Mouse (Mus musculus) ES-E14 (cell line): ENCODE data around the gene Cyth1. TPM values are rescaled to one million over a fixed set of nuclear protein-coding genes. Genes with fewer than 3 reads are reported as not detected.

Source experiments
- DNase-seq: peaks from one replicate; pipeline ENCODE4 v3.0.0-alpha.2; 2013; ENCODE audit warnings: low read depth, low spot score
- H3K27ac ChIP-seq: 2 replicates; pipeline ENCODE4 v1.5.1; 2012; ENCODE audit warnings: low read depth, mild to moderate bottlenecking, low read length, moderate library complexity, mixed read lengths; ENCODE audit not compliant: poor library complexity, insufficient read depth, severe bottlenecking
- H3K36me3 ChIP-seq: 2 replicates; pipeline ENCODE4 v1.6.1; 2012; ENCODE audit warnings: mild to moderate bottlenecking, low read length, moderate library complexity, mixed read lengths; ENCODE audit not compliant: control insufficient read depth, poor library complexity, insufficient read depth, severe bottlenecking
- H3K4me1 ChIP-seq, 2 experiments: fragments of 150-350 bp in 1 of 2; sonication (generic) in 1 of 2; 2 replicates each; pipeline ENCODE4 v1.6.1; 2012; ENCODE audit warnings: low read length in 2 of 2, mild to moderate bottlenecking in 1 of 2, mixed read lengths in 1 of 2; ENCODE audit not compliant: control insufficient read depth in 2 of 2, insufficient read depth in 2 of 2, poor library complexity in 1 of 2
- H3K4me3 ChIP-seq, 2 experiments: fragments of 150-350 bp in 1 of 2; sonication (generic) in 1 of 2; 2 replicates each; pipeline ENCODE4 v1.5.1; 2012; ENCODE audit warnings: low read length in 2 of 2, low read depth in 1 of 2, mild to moderate bottlenecking in 1 of 2, mixed read lengths in 1 of 2; ENCODE audit not compliant: insufficient read depth in 1 of 2, poor library complexity in 1 of 2, severe bottlenecking in 1 of 2
- H3K9ac ChIP-seq: 2 replicates; pipeline ENCODE4 v1.6.1; 2012; ENCODE audit warnings: low read depth, mild to moderate bottlenecking, low read length, mixed read lengths; ENCODE audit not compliant: poor library complexity, insufficient read depth, severe bottlenecking
- H3K9me3 ChIP-seq: fragments of 150-350 bp; sonication (generic); 2 replicates; pipeline ENCODE4 v1.6.1; 2012; ENCODE audit warnings: low read depth, mild to moderate bottlenecking, low read length; ENCODE audit not compliant: control insufficient read depth, insufficient read depth
- CHD2 ChIP-seq: IDR thresholded peaks from 2 replicates; pipeline ENCODE4 v1.6.1; 2014; ENCODE audit warnings: mild to moderate bottlenecking, low read depth, low read length, inconsistent platforms
- HCFC1 ChIP-seq: IDR thresholded peaks from 2 replicates; pipeline ENCODE4 v1.6.1; 2012; ENCODE audit warnings: low read length, inconsistent platforms, borderline replicate concordance; ENCODE audit not compliant: insufficient read depth
- MAFK ChIP-seq: IDR thresholded peaks from 2 replicates; pipeline ENCODE4 v1.6.1; 2014; ENCODE audit warnings: mild to moderate bottlenecking, low read depth, low read length, inconsistent platforms; ENCODE audit not compliant: insufficient read depth
- ZC3H11A ChIP-seq: IDR thresholded peaks from 2 replicates; pipeline ENCODE4 v1.6.1; 2012; ENCODE audit warnings: low read depth, mild to moderate bottlenecking, inconsistent platforms, low read length, borderline replicate concordance
- ZNF384 ChIP-seq: IDR thresholded peaks from 2 replicates; pipeline ENCODE4 v1.6.1; 2012; ENCODE audit warnings: low read depth, low read length, inconsistent platforms
- in situ Hi-C, 2 experiments: fragments of 600-800 bp; cut with MboI; formaldehyde crosslinking; loops; one replicate each; pipeline ENCODE4 v1.15.1; 2025; ENCODE audit warnings: low sequenced_read_pairs in 2 of 2, inconsistent platforms in 1 of 2; ENCODE audit not compliant: unreplicated experiment in 2 of 2
- total RNA-seq: library from RNA; depleted of rRNA; stranded (reverse); fragments of 300-350 nt; gene quantifications from 2 replicates; pipeline ENCODE4 v1.2.3, GENCODE M21; 2012

The Cyth1 gene
- total RNA-seq, 1 experiment = 6.3 TPM

DNA sequence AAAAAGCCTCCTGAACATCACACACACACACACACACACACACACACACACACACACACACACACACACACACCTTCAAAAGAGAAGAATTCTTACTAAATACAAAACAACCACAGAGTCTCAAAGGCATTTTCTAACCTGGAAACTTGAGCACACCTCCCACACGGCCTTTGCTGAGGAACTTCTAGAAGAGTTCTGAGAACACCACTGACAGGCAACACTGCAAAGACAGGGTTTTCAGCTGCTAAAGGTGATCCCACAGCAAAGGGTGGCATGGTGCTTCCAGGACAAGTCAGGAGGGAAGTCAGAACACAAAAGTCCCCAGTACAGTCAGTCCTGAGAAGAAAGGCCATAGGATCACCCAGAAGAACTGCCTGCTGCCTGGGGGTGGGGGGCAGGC, 22.5 kb downstream of the Cyth1 start:
- DNase-seq = no peak
- TF ChIP-seq ZNF384 (no peak), ZC3H11A (no peak), MAFK (no peak), CHD2 (no peak), HCFC1 (no peak)
- H3K27ac ChIP-seq = no peak overlapping the region
- no peak overlapping the region for H3K4me3 ChIP-seq
- no peak overlapping the region for H3K9ac ChIP-seq
- no peaks in the 10 kb centered on the region for H3K9me3 ChIP-seq
- no peaks in the 10 kb centered on the region for H3K36me3 ChIP-seq
- in situ Hi-C loops = loop anchor here in 1 of 2 experiments (10.0 to 25.0 kb wide), 2 partner anchors 141 to 364 kb away; partner anchors contain the start of genes Tha1 and Tmem235
- no peaks in the 10 kb centered on the region for H3K4me1 ChIP-seq

DNA sequence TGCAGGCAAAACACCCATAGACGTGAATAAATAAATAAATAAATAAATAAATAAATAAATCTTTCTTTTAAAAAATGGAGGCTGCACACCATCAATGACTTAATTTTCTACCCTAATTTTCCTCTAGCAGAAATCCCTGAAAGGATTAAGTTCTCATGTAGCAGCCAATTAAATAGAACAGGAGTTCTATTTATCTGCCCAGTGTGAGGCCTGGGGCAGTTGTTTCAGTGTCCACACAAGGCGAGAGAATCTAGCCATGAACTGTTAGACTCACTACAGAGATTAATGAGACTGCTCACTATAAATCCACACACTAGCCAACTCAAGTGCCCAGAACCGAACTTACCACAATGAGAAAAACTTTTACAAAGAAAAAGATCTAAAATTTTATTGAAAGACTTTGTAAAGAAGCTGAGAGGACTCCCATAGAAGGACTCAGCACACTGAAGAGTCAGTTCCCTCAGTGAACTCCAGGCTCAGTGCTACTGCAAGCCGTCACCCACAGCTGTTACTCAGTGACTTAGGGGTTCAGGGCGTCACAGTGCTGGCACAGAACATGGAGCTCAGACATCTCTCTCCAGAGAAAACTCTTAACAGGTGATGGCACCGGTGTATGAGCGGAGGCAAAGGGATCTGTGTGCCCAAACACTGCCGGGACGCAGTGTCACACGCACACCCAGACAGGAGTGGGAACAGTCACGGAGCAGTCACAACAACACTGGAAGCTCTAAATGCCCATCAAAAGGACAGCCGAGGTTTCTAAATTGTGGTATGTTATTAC, 23.1 kb downstream of the Cyth1 start:
- in situ Hi-C loops = loop anchor here in 1 of 2 experiments (10.0 to 25.0 kb wide), 2 partner anchors 140 to 363 kb away; partner anchors contain the start of genes Tha1 and Tmem235
- H3K4me1 ChIP-seq = no peaks in the 10 kb centered on the region
- H3K4me3 ChIP-seq = no peak overlapping the region
- DNase-seq = no peak
- TF ChIP-seq MAFK = no peak
- TF ChIP-seq HCFC1 = no peak
- no peak for TF ChIP-seq ZC3H11A
- TF ChIP-seq CHD2 = no peak
- no peak for TF ChIP-seq ZNF384
- H3K9me3 ChIP-seq = no peaks in the 10 kb centered on the region
- no peak overlapping the region for H3K27ac ChIP-seq
- no peaks in the 10 kb centered on the region for H3K36me3 ChIP-seq
- no peak overlapping the region for H3K9ac ChIP-seq

DNA sequence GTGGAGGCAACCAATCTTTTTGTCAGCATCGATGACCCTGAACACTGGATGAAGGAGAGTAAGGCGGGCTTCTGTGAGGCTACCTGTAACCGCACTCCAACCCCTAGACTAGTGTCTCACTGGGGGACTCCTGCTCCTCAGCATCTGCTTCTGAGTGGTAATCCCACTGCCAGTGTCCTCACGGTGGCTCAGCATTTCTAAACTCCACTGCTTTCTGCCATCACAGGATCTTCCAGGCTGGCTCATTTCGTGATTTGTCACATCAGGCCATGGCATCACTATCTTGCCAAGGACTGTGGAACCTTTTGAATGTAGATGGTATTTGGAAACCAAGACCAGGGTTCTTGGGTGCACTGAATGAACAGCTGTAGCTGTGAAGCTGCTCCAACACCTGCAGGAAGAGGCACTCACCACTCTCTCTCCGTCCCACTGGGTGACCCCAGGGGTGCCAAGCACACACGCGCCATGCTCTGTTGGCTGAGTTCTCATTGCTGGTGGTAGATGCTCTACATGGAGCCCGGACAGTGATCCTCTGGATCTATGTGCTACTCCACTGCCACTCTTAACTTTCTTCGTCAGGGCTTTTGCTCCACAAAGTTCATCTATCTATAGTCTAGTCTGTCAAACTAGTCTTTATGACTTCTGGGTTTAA, 24.9 kb downstream of the Cyth1 start:
- H3K36me3 ChIP-seq = no peaks in the 10 kb centered on the region
- DNase-seq = no peak
- in situ Hi-C loops = loop anchor here in 1 of 2 experiments (10.0 kb wide), 1 partner anchor 139 kb away; no protein-coding TSS in a partner anchor
- no peak overlapping the region for H3K27ac ChIP-seq
- TF ChIP-seq ZC3H11A (no peak), CHD2 (no peak), MAFK (no peak), HCFC1 (no peak), ZNF384 (no peak)
- no peak overlapping the region for H3K9ac ChIP-seq
- H3K9me3 ChIP-seq = no peaks in the 10 kb centered on the region
- no peaks in the 10 kb centered on the region for H3K4me1 ChIP-seq
- H3K4me3 ChIP-seq = no peak overlapping the region

DNA sequence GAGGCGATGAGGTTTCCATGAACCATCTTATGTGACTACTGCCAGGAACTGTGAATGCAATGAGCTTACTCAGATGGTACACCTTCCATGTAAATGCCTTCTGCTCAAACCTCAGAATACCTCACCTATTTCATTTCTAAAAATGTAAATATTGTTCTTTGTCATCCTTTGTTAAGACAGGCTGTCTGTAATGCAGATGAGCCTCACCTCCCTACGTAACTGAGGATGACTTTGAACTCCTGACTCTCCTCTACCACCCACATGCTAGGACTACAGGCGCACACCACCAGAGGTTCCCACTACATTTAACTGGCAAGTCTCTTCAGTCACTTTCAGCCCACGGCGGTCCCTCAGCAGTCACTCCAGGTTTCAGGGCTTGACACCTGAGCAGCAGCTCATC, 25.5 kb downstream of the Cyth1 start:
- TF ChIP-seq MAFK (no peak), CHD2 (no peak), ZC3H11A (no peak), ZNF384 (no peak), HCFC1 (no peak)

More for the DNA sequence above, 25.5 kb downstream of the Cyth1 start:
- DNase-seq = no peak
- Histone ChIP-seq H3K9me3 (no peaks in the 10 kb centered on the region), H3K36me3 (no peaks in the 10 kb centered on the region), H3K4me1 (no peaks in the 10 kb centered on the region), H3K4me3 (no peak overlapping the region), H3K9ac (no peak overlapping the region), H3K27ac (no peak overlapping the region)
- in situ Hi-C loops = loop anchor here in 1 of 2 experiments (10.0 kb wide), 1 partner anchor 138 kb away; no protein-coding TSS in a partner anchor
